Mouse (Mus musculus): ENCODE results near the gene Agap3.

GRCm38 (mm10) chr5:24427981-24428402 is 24.0 kb upstream of the Agap3 start:
- TF ChIP-seq POLR2A (IDR thresholded peaks at IDR 0.05; ENCODE audit: low read depth, low read length) (no peak), CTCF (IDR thresholded peaks at IDR 0.05; ENCODE audit: extremely low read depth, insufficient read depth, insufficient read length, insufficient replicate concordance) (no peak)
